Comparison of ENCODE assay signal across 8 mouse cellular contexts in the genomic region with DNA sequence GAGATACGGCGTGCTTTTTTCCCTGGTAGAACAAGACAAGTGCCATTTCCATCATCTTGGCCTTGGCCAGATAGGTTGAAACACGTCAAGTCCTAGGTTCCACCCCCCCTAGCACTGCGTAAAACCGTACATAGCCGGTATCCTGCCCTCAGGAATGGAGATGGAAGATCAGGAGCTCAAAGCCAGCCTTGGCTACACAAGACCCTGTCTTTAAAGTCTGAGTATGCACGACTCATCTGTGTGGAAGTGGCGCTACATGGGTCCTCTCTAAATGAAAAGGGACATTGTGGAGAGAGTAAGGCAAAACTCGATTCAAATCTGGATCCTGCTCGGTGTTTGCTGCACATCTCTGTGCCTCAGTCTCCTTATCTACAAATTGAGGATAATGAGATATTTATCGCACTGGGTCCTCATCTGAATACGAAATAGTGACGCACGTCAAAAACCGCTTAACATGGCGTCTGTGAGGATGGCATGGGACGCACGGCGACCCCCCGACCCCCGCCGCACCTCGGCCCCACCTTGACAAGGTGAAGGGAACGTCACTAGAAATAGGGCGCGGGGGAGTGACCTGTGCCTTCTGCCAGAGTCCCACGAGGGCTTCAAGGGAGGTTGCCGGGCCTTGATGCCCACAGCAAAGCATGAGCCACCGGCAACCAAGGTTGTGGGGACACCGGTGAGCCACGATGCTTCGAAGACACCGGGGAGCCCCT. TPM values are rescaled to one million over a fixed set of nuclear protein-coding genes. Genes with fewer than 3 reads are reported as not detected.
A peak's percentile ranks its signal among the peaks of the same experiment; 100 is the strongest.
DNase-seq lines count a peak whose midpoint lies in the region; ATAC-seq and TF ChIP-seq lines count a peak whose summit lies in the region.

No protein-coding gene starts in this region.

- peaks cover 43% of the 10 kb centered on the region for H3K79me2 ChIP-seq in CH12.LX (replicated peaks; ENCODE audit: control insufficient read depth, extremely low read depth, insufficient read depth, poor library complexity, severe bottlenecking)

- peaks cover 3% of the 10 kb centered on the region for H3K36me3 ChIP-seq in heart, embryonic 11.5 days (ENCODE audit: control insufficient read depth, insufficient read depth, low read length)
- peaks cover 10 to 28% of the 10 kb centered on the region in 2 experiments for H3K36me3 ChIP-seq in CH12.LX (replicated peaks in 1 of 2; ENCODE audit: control insufficient read depth in 1 of 2, insufficient read depth in 1 of 2, low read length in 1 of 2)
- H3K36me3 ChIP-seq in limb, embryonic 12.5 days, result peaks cover 20% of the 10 kb centered on the region
- H3K36me3 ChIP-seq in small intestine, adult 2 months (ENCODE audit: control insufficient read depth, insufficient read depth, low read length), result peaks cover 9% of the 10 kb centered on the region

- H3K4me2 ChIP-seq in heart, embryonic 11.5 days, result peak overlapping the region; percentile 96
- peak overlapping the region; percentile 98 for H3K4me2 ChIP-seq in CH12.LX (ENCODE audit: insufficient read depth, low read depth, poor library complexity, severe bottlenecking)
- H3K4me2 ChIP-seq in limb, embryonic 12.5 days, result peak overlapping the region; percentile 93

- H3K9me3 ChIP-seq in heart, embryonic 11.5 days (replicated peaks; ENCODE audit: control insufficient read depth, low read length), result no peaks in the 10 kb centered on the region
- no peaks in the 10 kb centered on the region for H3K9me3 ChIP-seq in CH12.LX (replicated peaks; ENCODE audit: low read length)
- H3K9me3 ChIP-seq in limb, embryonic 12.5 days, result no peaks in the 10 kb centered on the region

- TF ChIP-seq RAD21 in CH12.LX (IDR thresholded peaks at IDR 0.05; ENCODE audit: low read depth, low read length), result no peak

- in situ Hi-C loops in CH12.LX (cut with MboI; ENCODE audit: low pct_ligation_motif_present, low pct_unique_long_range_greater_than_20kb, low sequenced_read_pairs), result loop anchor here (5.0 to 10.0 kb wide), 2 partner anchors 67 to 130 kb away; no protein-coding TSS in a partner anchor

- H3K27me3 ChIP-seq in heart, embryonic 11.5 days (ENCODE audit: control insufficient read depth, insufficient read depth, low read length), result no peaks in the 10 kb centered on the region
- no peaks in the 10 kb centered on the region for H3K27me3 ChIP-seq in CH12.LX (replicated peaks)
- H3K27me3 ChIP-seq in limb, embryonic 12.5 days, result no peaks in the 10 kb centered on the region
- H3K27me3 ChIP-seq in small intestine, adult 2 months (ENCODE audit: control insufficient read depth, insufficient read depth, low read length), result no peaks in the 10 kb centered on the region

- no peak for TF ChIP-seq EP300 in CH12.LX (IDR thresholded peaks at IDR 0.05; ENCODE audit: low read length)

- no peak for TF ChIP-seq CTCF in CH12.LX (conservative IDR thresholded peaks at IDR 0.05 in 1 of 2, IDR thresholded peaks at IDR 0.05 in 1 of 2; ENCODE audit: low read depth in 2 of 2, low read length in 2 of 2)
- no peak for TF ChIP-seq CTCF in embryonic fibroblast, embryonic 13.5 days (IDR thresholded peaks at IDR 0.05; ENCODE audit: borderline replicate concordance, insufficient read depth, low read length)
- no peak for TF ChIP-seq CTCF in small intestine, adult 2 months (IDR thresholded peaks at IDR 0.05; ENCODE audit: extremely low read depth, insufficient read length, insufficient replicate concordance, low read depth, low read length)

- H3K27ac ChIP-seq in heart, embryonic 11.5 days (ENCODE audit: low read depth, low read length), result no peak overlapping the region
- H3K27ac ChIP-seq in CH12.LX (ENCODE audit: insufficient read depth, low read depth), result no peak overlapping the region
- 0 out of 2 replicates have a peak overlapping the region, but pooled peaks have one; percentile 33 for H3K27ac ChIP-seq in embryonic fibroblast, embryonic 13.5 days (ENCODE audit: insufficient read depth, low read length)
- no peak overlapping the region for H3K27ac ChIP-seq in limb, embryonic 12.5 days
- H3K27ac ChIP-seq in small intestine, adult 2 months (ENCODE audit: insufficient read depth, low read depth, low read length), result no peak overlapping the region

- WGBS in heart, embryonic 11.5 days (ENCODE audit: insufficient replicate concordance), result 8% methylated on average over 33 of the region's 33 CpGs
- WGBS in limb, embryonic 12.5 days, result 9% methylated on average over 33 of the region's 33 CpGs
- WGBS in small intestine, adult 2 months, result 7% methylated on average over 33 of the region's 33 CpGs

- H3K4me3 ChIP-seq in heart, embryonic 11.5 days (ENCODE audit: low read depth, low read length), result peak overlapping the region; percentile 96
- H3K4me3 ChIP-seq in CH12.LX (replicated peaks in 1 of 3; ENCODE audit: low read depth in 2 of 3, low read length in 2 of 3, poor library complexity in 1 of 3), result peak overlapping the region; percentile 84 to 100 (median 99)
- peak overlapping the region; percentile 97 for H3K4me3 ChIP-seq in embryonic fibroblast, embryonic 13.5 days (ENCODE audit: insufficient read depth, low read length)
- peak overlapping the region; percentile 94 for H3K4me3 ChIP-seq in limb, embryonic 12.5 days (replicated peaks)
- peak overlapping the region; percentile 75 for H3K4me3 ChIP-seq in small intestine, adult 2 months (ENCODE audit: low read depth, low read length)

- intact Hi-C loops in left cerebral cortex, postnatal 10 days (cut with DNase I), result no loop called here

- H3K9ac ChIP-seq in heart, embryonic 11.5 days (ENCODE audit: low read depth, low read length), result peak overlapping the region; percentile 95
- H3K9ac ChIP-seq in CH12.LX (ENCODE audit: insufficient read depth, low read depth), result peak overlapping the region; percentile 62
- peak overlapping the region; percentile 85 for H3K9ac ChIP-seq in limb, embryonic 12.5 days (replicated peaks)

- no peak for ATAC-seq in heart, embryonic 11.5 days (replicated peaks; ENCODE audit: insufficient number of reproducible peaks, low FRiP score, low TSS enrichment)
- ATAC-seq in limb, embryonic 12.5 days (ENCODE audit: insufficient number of reproducible peaks, insufficient read depth, low FRiP score, low TSS enrichment, low read depth), result peak; percentile 48

- TF ChIP-seq POLR2A in CH12.LX (IDR thresholded peaks at IDR 0.05; ENCODE audit: low read depth, low read length), result no peak
- TF ChIP-seq POLR2A in embryonic fibroblast, embryonic 13.5 days (IDR thresholded peaks at IDR 0.05; ENCODE audit: low read depth, low read length), result no peak
- TF ChIP-seq POLR2A in small intestine, adult 2 months (IDR thresholded peaks at IDR 0.05; ENCODE audit: low read depth, low read length), result no peak

- dilution Hi-C loops in CH12.LX (cut with MboI; ENCODE audit: extremely low pct_ligation_motif_present, extremely low pct_unique_long_range_greater_than_20kb, low sequenced_read_pairs), result no loop called here

- DNase-seq in heart, adult 18-20 months, result no peak
- DNase-seq in CH12.LX (ENCODE audit: extremely low read depth), result no peak
- no peak for DNase-seq in left cerebral cortex, postnatal 10 days (ENCODE audit: extremely low spot score in 1 of 2, low spot score in 2 of 2)
- no peak for DNase-seq in left cerebral cortex, adult 11 months (ENCODE audit: low spot score)

- peaks cover 22% of the 10 kb centered on the region for H3K4me1 ChIP-seq in heart, embryonic 11.5 days (ENCODE audit: control insufficient read depth, insufficient read depth, low read length)
- H3K4me1 ChIP-seq in CH12.LX (ENCODE audit: control insufficient read depth in 1 of 2, insufficient read depth in 2 of 2), result peaks cover 0 to 39% of the 10 kb centered on the region in 2 experiments; a peak in 3 of 4 replicates
- peaks cover 15% of the 10 kb centered on the region for H3K4me1 ChIP-seq in embryonic fibroblast, embryonic 13.5 days (ENCODE audit: control insufficient read depth, insufficient read depth, low read length)
- H3K4me1 ChIP-seq in limb, embryonic 12.5 days (replicated peaks), result peaks cover 28% of the 10 kb centered on the region
- H3K4me1 ChIP-seq in small intestine, adult 2 months (ENCODE audit: control insufficient read depth, insufficient read depth, insufficient read length, low read length), result peaks cover 5% of the 10 kb centered on the region; the same call in 1 of the 2 replicates

RNA-seq across cellular contexts. Expression of a gene that starts 0.5 kb away (rescaled TPM):
- polyA plus RNA-seq in heart, embryonic 11.5 days (2014; fragmentation: Nextera tagmentation; extraction: Ambion mirVana), result 72.5 and 74.2 TPM in 2 replicates
- total RNA-seq in heart, adult 18-20 months (2021), result 10 to 100 TPM; 88.3 to 91.5 TPM
- total RNA-seq in CH12.LX (2012; rRNA removed) (76.2 and 91.3 TPM in 2 replicates), CH12.LX (2014; rRNA removed) (83.0 and 87.9 TPM in 2 replicates)
- polyA plus RNA-seq in CH12.LX (2012; ENCODE audit: insufficient read length, low read depth), result 125 and 150 TPM in 2 replicates
- polyA plus RNA-seq in embryonic fibroblast, embryonic 13.5 days (2011; ENCODE audit: insufficient read length, low read depth, missing spikeins), result 63.6 and 67.9 TPM in 2 replicates
- 94.7 and 114 TPM in 2 replicates for polyA plus RNA-seq in limb, embryonic 12.5 days (2016; fragmentation: Nextera tagmentation; extraction: Ambion mirVana)
- polyA plus RNA-seq in small intestine, adult 2 months (2012; rRNA removed), result 12.5 and 21.8 TPM in 2 replicates
- 100 to 1,000 TPM; 172 to 173 TPM for total RNA-seq in left cerebral cortex, postnatal 10 days (2021)

RNA-seq across cellular contexts. Expression of a gene that starts 8.8 kb away (rescaled TPM):
- 11.5 and 12.1 TPM in 2 replicates for polyA plus RNA-seq in heart, embryonic 11.5 days (2014; fragmentation: Nextera tagmentation; extraction: Ambion mirVana)
- total RNA-seq in heart, adult 18-20 months (2021), result 100 to 1,000 TPM in 1 of 2 experiments, 10 to 100 TPM in 1; 53.9 to 125 TPM
- total RNA-seq in CH12.LX (2012; rRNA removed) (143 and 198 TPM in 2 replicates), CH12.LX (2014; rRNA removed) (135 and 150 TPM in 2 replicates)
- 132 and 142 TPM in 2 replicates for polyA plus RNA-seq in CH12.LX (2012; ENCODE audit: insufficient read length, low read depth)
- polyA plus RNA-seq in embryonic fibroblast, embryonic 13.5 days (2011; ENCODE audit: insufficient read length, low read depth, missing spikeins), result 186 and 203 TPM in 2 replicates
- polyA plus RNA-seq in limb, embryonic 12.5 days (2016; fragmentation: Nextera tagmentation; extraction: Ambion mirVana), result 2.9 and 3.2 TPM in 2 replicates
- 96.5 and 170 TPM in 2 replicates for polyA plus RNA-seq in small intestine, adult 2 months (2012; rRNA removed)
- total RNA-seq in left cerebral cortex, postnatal 10 days (2021), result 10 to 100 TPM; 27.9 to 31.4 TPM

RNA-seq across cellular contexts. Expression of a gene that starts 17.6 kb away (rescaled TPM):
- 0.52 and 0.53 TPM in 2 replicates for polyA plus RNA-seq in heart, embryonic 11.5 days (2014; fragmentation: Nextera tagmentation; extraction: Ambion mirVana)
- 1 to 10 TPM; 1.2 to 1.6 TPM for total RNA-seq in heart, adult 18-20 months (2021)
- total RNA-seq in CH12.LX (2012; rRNA removed), result 0.34 and 1.2 TPM in 2 replicates
- total RNA-seq in CH12.LX (2014; rRNA removed), result 0.24 and 0.50 TPM in 2 replicates
- polyA plus RNA-seq in CH12.LX (2012; ENCODE audit: insufficient read length, low read depth), result 0.33 and 0.54 TPM in 2 replicates
- polyA plus RNA-seq in embryonic fibroblast, embryonic 13.5 days (2011; ENCODE audit: insufficient read length, low read depth, missing spikeins), result 0.53 and 0.83 TPM in 2 replicates
- polyA plus RNA-seq in limb, embryonic 12.5 days (2016; fragmentation: Nextera tagmentation; extraction: Ambion mirVana), result 0.50 and 0.56 TPM in 2 replicates
- 0.39 and 0.42 TPM in 2 replicates for polyA plus RNA-seq in small intestine, adult 2 months (2012; rRNA removed)
- 1 to 10 TPM; 1.8 to 3.4 TPM for total RNA-seq in left cerebral cortex, postnatal 10 days (2021)

RNA-seq across cellular contexts. Expression of a gene that starts 18.3 kb away (rescaled TPM):
- polyA plus RNA-seq in heart, embryonic 11.5 days (2014; fragmentation: Nextera tagmentation; extraction: Ambion mirVana), result 0.92 and 1.8 TPM in 2 replicates
- 10 to 100 TPM; 48.4 to 73.7 TPM for total RNA-seq in heart, adult 18-20 months (2021)
- total RNA-seq in CH12.LX (2012; rRNA removed) (116 and 133 TPM in 2 replicates), CH12.LX (2014; rRNA removed) (262 and 289 TPM in 2 replicates)
- 81.1 and 83.9 TPM in 2 replicates for polyA plus RNA-seq in CH12.LX (2012; ENCODE audit: insufficient read length, low read depth)
- polyA plus RNA-seq in embryonic fibroblast, embryonic 13.5 days (2011; ENCODE audit: insufficient read length, low read depth, missing spikeins), result 3.4 and 5.5 TPM in 2 replicates
- polyA plus RNA-seq in limb, embryonic 12.5 days (2016; fragmentation: Nextera tagmentation; extraction: Ambion mirVana), result 1.2 and 2.7 TPM in 2 replicates
- 286 and 307 TPM in 2 replicates for polyA plus RNA-seq in small intestine, adult 2 months (2012; rRNA removed)
- total RNA-seq in left cerebral cortex, postnatal 10 days (2021), result 1 to 10 TPM; 3.3 to 5.4 TPM

RNA-seq across cellular contexts. Expression of a gene that starts 31.9 kb away (rescaled TPM):
- polyA plus RNA-seq in heart, embryonic 11.5 days (2014; fragmentation: Nextera tagmentation; extraction: Ambion mirVana), result not detected in 2 replicates
- total RNA-seq in heart, adult 18-20 months (2021), result not detected
- total RNA-seq in CH12.LX (2012; rRNA removed) (not detected in 2 replicates), CH12.LX (2014; rRNA removed) (not detected in 2 replicates)
- polyA plus RNA-seq in CH12.LX (2012; ENCODE audit: insufficient read length, low read depth), result not detected in 2 replicates
- polyA plus RNA-seq in embryonic fibroblast, embryonic 13.5 days (2011; ENCODE audit: insufficient read length, low read depth, missing spikeins), result 0.97 and 2.7 TPM in 2 replicates
- polyA plus RNA-seq in limb, embryonic 12.5 days (2016; fragmentation: Nextera tagmentation; extraction: Ambion mirVana), result not detected in 2 replicates
- polyA plus RNA-seq in small intestine, adult 2 months (2012; rRNA removed), result 652 and 1,447 TPM in 2 replicates
- not detected for total RNA-seq in left cerebral cortex, postnatal 10 days (2021)
